ENCODE assay signal across 8 mouse cellular contexts in genomic region chr5:124115531-124115930, GRCm38 (mm10). TPM values are rescaled to one million over a fixed set of nuclear protein-coding genes. Genes with fewer than 3 reads are reported as not detected.
DNase-seq lines count a peak whose midpoint lies in the region; ATAC-seq and TF ChIP-seq lines count a peak whose summit lies in the region.

No protein-coding gene starts in this region.

- peak overlapping the region; percentile 92 for H3K9ac ChIP-seq in heart, embryonic 12.5 days
- peak overlapping the region; percentile 85 for H3K9ac ChIP-seq in forebrain, embryonic 16.5 days (replicated peaks; ENCODE audit: low read depth, low read length)

- peaks cover 48% of the 10 kb centered on the region for H3K36me3 ChIP-seq in heart, embryonic 12.5 days
- peaks cover 34% of the 10 kb centered on the region for H3K36me3 ChIP-seq in E14TG2a.4 (ENCODE audit: insufficient read depth, low read length)
- peaks cover 11% of the 10 kb centered on the region for H3K36me3 ChIP-seq in forebrain, embryonic 16.5 days (ENCODE audit: control insufficient read depth, insufficient read depth)

- H3K4me1 ChIP-seq in heart, embryonic 12.5 days (replicated peaks) = peaks cover 54% of the 10 kb centered on the region
- H3K4me1 ChIP-seq in E14TG2a.4 (replicated peaks; ENCODE audit: low read depth, low read length) = peaks cover 58% of the 10 kb centered on the region
- H3K4me1 ChIP-seq in forebrain, embryonic 16.5 days (replicated peaks; ENCODE audit: control insufficient read depth, insufficient read depth, low read length) = peaks cover 36% of the 10 kb centered on the region

- peak overlapping the region; percentile 92 for H3K4me3 ChIP-seq in heart, embryonic 12.5 days
- peak overlapping the region; percentile 97 for H3K4me3 ChIP-seq in E14TG2a.4 (replicated peaks; ENCODE audit: low read length)
- H3K4me3 ChIP-seq in forebrain, embryonic 16.5 days (replicated peaks; ENCODE audit: low read length) = peak overlapping the region; percentile 98

- no peak for ATAC-seq in heart, embryonic 12.5 days (ENCODE audit: insufficient number of reproducible peaks, low FRiP score)
- ATAC-seq in forebrain, embryonic 16.5 days = no peak

- TF ChIP-seq CTCF in E14TG2a.4 (conservative IDR thresholded peaks at IDR 0.05; ENCODE audit: low read length) = no peak

- no peaks in the 10 kb centered on the region for H3K27me3 ChIP-seq in heart, embryonic 12.5 days (replicated peaks)
- H3K27me3 ChIP-seq in E14TG2a.4 (ENCODE audit: insufficient read depth, low read length) = no peaks in the 10 kb centered on the region
- H3K27me3 ChIP-seq in forebrain, embryonic 16.5 days (replicated peaks; ENCODE audit: control insufficient read depth, insufficient read depth, low read length) = no peaks in the 10 kb centered on the region

- H3K9me3 ChIP-seq in heart, embryonic 12.5 days (replicated peaks) = no peaks in the 10 kb centered on the region
- peaks cover 25% of the 10 kb centered on the region for H3K9me3 ChIP-seq in E14TG2a.4 (ENCODE audit: low read length)
- H3K9me3 ChIP-seq in forebrain, embryonic 16.5 days (ENCODE audit: control insufficient read depth, low read length) = no peaks in the 10 kb centered on the region

- WGBS in heart, embryonic 12.5 days = 22% methylated on average over 7 of the region's 7 CpGs
- 23% methylated on average over 7 of the region's 7 CpGs for whole genome bisulfite sequencing in forebrain, embryonic 16.5 days

- H3K27ac ChIP-seq in heart, embryonic 12.5 days (ENCODE audit: poor library complexity, severe bottlenecking) = peak overlapping the region; percentile 63
- H3K27ac ChIP-seq in forebrain, embryonic 16.5 days (ENCODE audit: low read length) = peak overlapping the region; percentile 78

- H3K4me2 ChIP-seq in heart, embryonic 12.5 days = peak overlapping the region; percentile 89
- H3K4me2 ChIP-seq in forebrain, embryonic 16.5 days (ENCODE audit: low read length) = peak overlapping the region; percentile 77

- DNase-seq in heart, adult 18-20 months = no peak
- peak; percentile 16 for DNase-seq in mesoderm, embryonic 11.5 days (ENCODE audit: low read depth, low spot score)
- no peak for DNase-seq in ovary, adult 18-20 months (ENCODE audit: low spot score)
- DNase-seq in c-Kit-positive CD71-positive TER-119-positive erythroid progenitor cells, embryonic 14.5 days (ENCODE audit: low spot score) = no peak
- DNase-seq in retina, embryonic 14.5 days (ENCODE audit: low spot score) = no peak

RNA-seq across cellular contexts. Expression of gene Arl6ip4, which starts 0.4 kb away (rescaled TPM):
- polyA plus RNA-seq in heart, embryonic 12.5 days (2016; fragmentation: Nextera tagmentation; extraction: Ambion mirVana) = 69.7 and 78.8 TPM in 2 replicates
- 10 to 100 TPM; 36.3 to 37.8 TPM for total RNA-seq in heart, adult 18-20 months (2021)
- polyA plus RNA-seq in forebrain, embryonic 16.5 days (2015; fragmentation: Nextera tagmentation; extraction: Ambion mirVana) = 66.1 and 71.0 TPM in 2 replicates

RNA-seq across cellular contexts. Expression of gene Ogfod2, which starts 3.4 kb away (rescaled TPM):
- polyA plus RNA-seq in heart, embryonic 12.5 days (2016; fragmentation: Nextera tagmentation; extraction: Ambion mirVana) = 16.1 and 17.0 TPM in 2 replicates
- 10 to 100 TPM; 15.1 to 17.5 TPM for total RNA-seq in heart, adult 18-20 months (2021)
- 37.4 and 38.6 TPM in 2 replicates for polyA plus RNA-seq in forebrain, embryonic 16.5 days (2015; fragmentation: Nextera tagmentation; extraction: Ambion mirVana)

RNA-seq across cellular contexts. Expression of gene Abcb9, which starts 19.9 kb away (rescaled TPM):
- polyA plus RNA-seq in heart, embryonic 12.5 days (2016; fragmentation: Nextera tagmentation; extraction: Ambion mirVana) = 1.6 and 1.7 TPM in 2 replicates
- total RNA-seq in heart, adult 18-20 months (2021) = 10 to 100 TPM in 1 of 2 experiments, 1 to 10 TPM in 1; 8.9 to 10.7 TPM
- 11.3 and 13.4 TPM in 2 replicates for polyA plus RNA-seq in forebrain, embryonic 16.5 days (2015; fragmentation: Nextera tagmentation; extraction: Ambion mirVana)
